Mouse (Mus musculus): ENCODE measurements around the gene Cyren.

The Cyren gene

DNA sequence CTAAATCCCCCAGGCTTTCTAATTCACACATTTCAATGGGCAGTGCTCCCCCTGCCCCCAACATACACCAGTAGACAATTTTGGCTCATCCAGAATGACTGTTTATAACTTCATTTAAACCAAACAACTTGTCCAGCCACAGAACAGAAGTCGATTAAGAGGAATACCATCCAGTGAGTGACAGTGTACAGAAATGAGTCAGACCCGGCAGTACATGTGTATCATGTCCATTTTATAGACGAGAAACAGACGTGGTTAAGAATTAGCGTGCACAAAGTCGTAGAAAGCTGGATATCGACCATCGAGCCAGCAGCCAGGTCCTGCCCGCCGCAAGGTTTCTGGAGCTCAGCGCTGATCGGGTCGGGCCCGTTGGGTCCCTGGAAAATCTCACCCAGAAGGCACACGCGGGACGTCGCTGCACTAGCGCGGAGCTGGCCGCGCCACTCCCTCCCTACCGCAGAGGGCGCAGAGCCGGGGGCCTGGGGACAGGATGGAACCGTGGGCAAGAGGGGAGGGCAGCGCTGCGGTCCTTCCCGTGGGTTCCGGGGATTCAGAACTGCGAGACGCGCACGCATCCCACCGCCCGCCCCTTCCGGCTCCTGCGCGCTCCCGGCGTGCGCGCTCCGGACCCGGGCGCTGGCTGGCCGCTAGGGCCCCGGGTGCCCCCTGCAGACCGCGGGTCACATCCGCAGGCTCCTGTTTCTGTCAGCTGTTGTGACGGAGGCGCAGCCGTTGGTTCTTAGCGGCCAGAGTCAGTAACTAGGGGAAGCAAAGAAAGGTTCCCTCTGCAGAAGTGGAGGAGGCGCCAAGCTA is at the start of gene Cyren:
Gene Cyren, minus strand, starts transcription at position 552 of the 813 bp plus-strand sequence.
- peak; percentile 92 to 94 for DNase-seq (ENCODE audit: low spot score in 2 of 2)

- no peak for DNase-seq (ENCODE audit: low spot score in 2 of 2)
Measured at GRCm38 (mm10) chr6:34927594-34927993, 49.7 kb upstream of the Cyren start.

DNA sequence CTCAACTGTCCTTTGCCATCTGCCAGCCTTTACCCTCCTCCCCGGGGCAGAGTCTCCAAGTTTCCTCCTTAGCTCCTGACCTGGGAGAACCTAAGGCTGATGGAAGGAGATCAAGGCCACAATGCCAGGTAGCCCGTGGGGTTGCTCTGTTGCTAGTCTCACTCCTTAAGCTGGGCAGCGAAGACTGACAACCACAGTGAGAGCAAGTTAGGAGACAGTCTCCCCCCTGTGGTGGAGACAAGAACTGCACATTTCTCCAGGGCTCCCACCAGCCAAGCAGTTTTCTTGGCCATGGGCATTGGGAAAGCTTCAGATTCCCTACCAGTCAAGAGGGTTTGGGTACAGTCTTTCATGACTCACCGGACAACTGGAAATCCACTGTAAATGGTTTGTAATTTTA is 49.3 kb upstream of the Cyren start:
- peak; percentile 54 to 77 for DNase-seq (ENCODE audit: low spot score in 2 of 2)

DNA sequence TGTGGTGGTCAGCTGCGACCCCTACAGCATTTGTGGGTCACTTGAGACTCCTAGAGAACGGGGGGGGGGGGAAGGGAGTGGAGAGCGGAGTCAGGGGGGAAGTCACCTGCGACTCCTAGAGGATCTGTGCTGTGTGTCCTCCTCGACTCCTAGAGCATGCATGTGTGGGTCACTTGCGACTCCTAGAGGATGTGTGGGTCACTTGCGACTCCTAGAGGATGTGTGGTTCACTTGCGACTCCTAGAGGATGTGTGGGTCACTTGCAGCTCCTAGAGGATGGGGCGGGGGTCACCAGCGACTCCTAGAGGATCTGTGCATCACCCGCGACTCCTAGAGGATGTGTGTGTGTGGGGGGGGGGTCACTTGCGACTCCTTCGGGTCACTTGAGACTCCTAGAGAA is 44.1 kb upstream of the Cyren start:
- no peak for DNase-seq (ENCODE audit: low spot score in 2 of 2)

DNA sequence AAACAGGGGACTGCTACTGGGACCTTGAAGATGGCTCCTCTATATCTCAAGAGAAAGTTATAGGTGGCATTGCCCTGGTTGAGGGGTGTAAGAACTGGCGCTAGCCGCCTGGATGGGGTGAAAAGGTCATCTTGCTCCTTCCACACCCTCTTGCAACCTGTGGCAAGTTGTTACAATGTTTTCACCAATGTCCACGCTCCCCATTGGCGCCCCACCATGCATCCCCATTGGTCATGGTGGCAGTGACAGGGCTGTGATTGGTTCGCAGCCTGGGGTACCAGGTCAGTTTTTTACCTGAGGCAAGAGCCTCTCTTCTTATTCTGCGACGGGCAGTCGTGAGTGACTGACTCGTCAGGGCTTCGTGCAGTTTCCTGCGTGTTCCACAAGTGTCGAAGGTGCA is 42.8 kb upstream of the Cyren start:
- no peak for DNase-seq (ENCODE audit: low spot score in 2 of 2)

DNA sequence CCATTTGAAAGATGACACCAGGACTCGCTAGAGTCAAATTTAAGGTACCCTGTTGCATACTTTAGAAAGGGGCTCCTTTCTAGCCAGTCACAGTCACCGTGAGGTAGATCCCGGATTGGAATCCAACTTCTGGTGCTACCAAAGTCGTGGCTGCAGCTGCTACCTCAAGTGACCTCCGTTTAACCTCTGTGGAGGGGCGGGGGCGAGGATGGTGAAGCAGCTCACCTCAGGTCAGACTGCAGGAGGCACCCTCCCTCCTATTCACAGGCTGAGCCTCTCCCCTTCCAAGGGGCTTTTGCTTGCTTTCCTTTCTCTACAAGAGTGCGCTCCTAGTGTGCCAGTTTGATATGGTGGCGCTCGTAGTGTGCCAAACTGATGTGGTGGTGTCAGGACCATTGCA is 42.1 kb upstream of the Cyren start, which contains the start of gene Stra8:
Gene Stra8, plus strand, starts transcription at position 208 of the 400 bp plus-strand sequence.
- DNase-seq (ENCODE audit: low spot score in 2 of 2): no peak

GRCm38 (mm10) chr6:34919146-34919545 is 41.3 kb upstream of the Cyren start:
- no peak for DNase-seq (ENCODE audit: low spot score in 2 of 2)

DNA sequence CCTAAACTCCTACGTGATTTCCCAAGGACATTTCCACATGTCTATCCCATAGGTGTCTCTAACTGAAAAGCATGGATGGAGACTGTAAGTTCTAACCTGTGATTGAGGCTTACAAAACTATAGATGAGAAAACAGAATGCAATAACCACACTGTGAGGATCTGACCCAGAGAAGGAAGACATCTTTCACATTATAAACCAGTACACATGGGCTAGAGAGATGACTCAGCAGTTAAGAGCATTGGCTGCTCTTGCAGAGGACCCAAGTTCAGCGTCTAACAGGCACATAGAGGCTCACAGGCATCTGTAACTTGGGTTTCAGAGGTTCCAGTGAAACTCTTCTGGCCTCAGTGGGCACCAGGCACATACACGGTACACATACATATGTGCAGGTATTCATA is 36.6 kb upstream of the Cyren start:
- no peak for DNase-seq (ENCODE audit: low spot score in 2 of 2)

GRCm38 (mm10) chr6:34913341-34914040 is 35.6 kb upstream of the Cyren start:
- DNase-seq (ENCODE audit: low spot score in 2 of 2): no peak

- DNase-seq (ENCODE audit: low spot score in 2 of 2): peak; percentile 88 to 97
Measured at GRCm38 (mm10) chr6:34910371-34911219, 32.7 kb upstream of the Cyren start, which contains the start of gene Wdr91. TSS of gene Wdr91 (minus strand) at chr6:34910876.

DNA sequence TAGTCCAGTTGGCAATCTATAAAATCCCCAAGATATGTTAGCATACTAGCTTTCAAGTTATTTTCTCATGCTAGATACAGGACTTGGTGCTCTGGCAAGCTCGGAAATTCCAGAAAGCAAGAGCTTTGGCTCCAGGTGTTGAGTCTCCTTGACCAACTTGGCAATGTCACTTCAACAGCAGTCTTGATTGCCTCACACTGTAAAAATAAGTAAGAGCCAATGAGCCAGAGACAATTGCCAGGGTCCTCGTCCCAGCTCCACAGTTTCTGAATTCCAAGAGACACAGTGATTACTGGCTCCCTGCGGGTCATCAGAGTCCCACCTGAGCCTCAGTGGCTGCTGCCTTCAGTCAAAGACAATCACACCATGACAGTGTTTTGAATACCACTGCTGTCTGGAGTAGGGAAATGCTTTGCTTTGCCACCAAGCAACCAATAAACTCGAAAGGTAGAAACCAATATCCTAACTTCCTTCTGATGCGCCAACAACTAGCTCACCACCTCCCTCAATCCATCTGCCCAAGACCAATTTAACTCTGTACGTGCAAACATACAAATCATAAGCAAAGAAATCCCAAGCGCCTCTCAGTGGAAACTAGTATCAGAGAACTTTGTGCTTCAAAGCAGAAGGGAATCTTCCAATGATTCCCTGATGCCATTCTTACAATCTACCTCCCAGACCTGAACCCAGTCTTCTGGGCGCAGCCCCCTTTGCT is 31.9 kb upstream of the Cyren start:
- DNase-seq (ENCODE audit: low spot score in 2 of 2): no peak

DNA sequence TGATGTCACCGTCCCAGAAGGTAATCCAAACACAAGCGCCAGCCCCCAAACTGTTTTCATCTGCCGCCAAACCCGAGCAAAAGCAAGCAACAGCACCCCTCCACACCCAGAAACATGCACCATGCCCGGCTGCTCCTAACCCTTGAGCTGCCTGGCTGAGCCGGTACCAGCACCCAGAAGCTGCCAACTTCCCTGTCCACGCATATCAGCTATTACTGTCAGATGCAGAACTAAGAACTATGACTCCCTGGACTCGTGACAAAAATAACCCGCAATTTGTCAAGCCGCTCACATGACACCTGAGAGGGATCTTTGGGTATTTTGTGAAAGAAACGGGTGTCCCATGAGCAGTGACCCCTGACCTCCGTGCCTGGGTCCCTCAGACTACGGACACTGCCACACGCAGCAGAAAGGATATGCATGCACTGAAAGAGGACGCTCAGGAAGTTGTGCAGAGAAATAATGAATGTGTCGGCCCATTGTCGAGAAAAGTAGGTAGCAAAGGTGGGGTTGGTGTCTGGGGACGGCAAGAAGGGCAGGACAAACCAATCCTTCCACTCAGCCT is 29.9 kb upstream of the Cyren start:
- no peak for DNase-seq (ENCODE audit: low spot score in 2 of 2)

DNA sequence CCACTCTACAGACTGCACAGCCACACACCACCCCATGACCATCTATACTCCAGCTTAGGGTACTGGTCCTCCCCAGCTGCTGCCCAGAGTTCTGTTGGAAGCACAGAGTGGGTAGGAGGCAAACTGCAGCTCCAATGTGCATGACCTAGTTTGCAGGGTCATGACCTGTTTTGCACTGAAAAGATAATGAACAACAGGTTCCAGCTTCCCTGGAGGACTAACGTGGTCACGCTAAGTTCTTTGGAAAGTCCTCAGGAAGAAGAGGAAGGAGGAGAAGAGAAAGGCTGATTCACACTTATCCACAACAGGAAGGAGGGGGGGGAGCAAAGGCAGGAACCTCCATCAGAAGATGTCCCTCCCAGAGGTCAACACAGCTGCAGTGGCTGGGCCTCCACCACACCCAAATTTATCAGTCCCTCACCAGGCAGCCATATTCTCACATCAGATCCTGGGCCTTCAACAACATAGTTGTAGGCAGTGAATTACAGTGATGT is 29.3 kb upstream of the Cyren start:
- DNase-seq (ENCODE audit: low spot score in 2 of 2): no peak

GRCm38 (mm10) chr6:34906661-34907060 is 28.8 kb upstream of the Cyren start:
- DNase-seq (ENCODE audit: low spot score in 2 of 2): no peak

- DNase-seq (ENCODE audit: low spot score in 2 of 2): no peak
Measured at GRCm38 (mm10) chr6:34906125-34906524, 28.3 kb upstream of the Cyren start.

DNA sequence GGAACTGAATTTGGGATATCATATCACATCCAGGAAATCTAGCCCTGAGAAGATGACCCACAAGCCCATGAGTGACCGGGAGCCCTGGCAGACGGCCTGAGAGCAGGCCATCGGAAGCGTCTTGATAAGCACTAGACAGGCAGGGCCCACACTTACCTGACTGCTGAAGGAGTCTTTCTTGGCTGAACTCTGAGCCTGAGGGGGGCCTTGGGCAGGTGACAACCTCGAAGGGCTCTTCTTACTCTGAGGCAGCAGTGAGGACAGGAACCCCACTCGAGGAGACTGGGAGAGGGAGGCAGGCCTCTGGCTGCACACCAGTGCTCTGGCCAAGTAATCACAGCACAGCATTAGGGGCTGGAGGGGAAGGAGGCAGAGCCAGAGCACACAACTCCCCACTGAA is 26.5 kb upstream of the Cyren start:
- DNase-seq (ENCODE audit: low spot score in 2 of 2): no peak

DNA sequence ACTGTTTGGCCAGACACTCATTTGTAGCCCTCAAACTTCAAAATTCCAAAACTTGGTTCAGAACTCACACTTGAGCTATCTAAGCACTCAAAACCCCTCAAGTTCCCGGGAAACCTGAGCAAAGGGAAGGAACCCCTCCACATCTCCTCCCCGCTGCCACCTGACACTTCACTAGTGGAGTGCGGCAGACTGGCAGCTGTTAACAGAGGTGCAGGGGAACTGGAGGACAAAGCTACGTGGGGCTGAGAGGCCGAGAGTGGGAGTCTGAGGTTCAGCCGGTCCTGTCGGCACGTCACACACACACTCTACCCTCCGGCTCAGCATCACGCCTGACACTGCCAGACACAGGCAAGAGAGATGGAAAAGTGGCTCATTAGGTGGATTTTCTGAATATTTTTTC is 26.0 kb upstream of the Cyren start:
- DNase-seq (ENCODE audit: low spot score in 2 of 2): no peak

GRCm38 (mm10) chr6:34903441-34903840 is 25.6 kb upstream of the Cyren start:
- no peak for DNase-seq (ENCODE audit: low spot score in 2 of 2)

- no peak for DNase-seq (ENCODE audit: low spot score in 2 of 2)
Measured at GRCm38 (mm10) chr6:34902578-34902977, 24.7 kb upstream of the Cyren start.

DNA sequence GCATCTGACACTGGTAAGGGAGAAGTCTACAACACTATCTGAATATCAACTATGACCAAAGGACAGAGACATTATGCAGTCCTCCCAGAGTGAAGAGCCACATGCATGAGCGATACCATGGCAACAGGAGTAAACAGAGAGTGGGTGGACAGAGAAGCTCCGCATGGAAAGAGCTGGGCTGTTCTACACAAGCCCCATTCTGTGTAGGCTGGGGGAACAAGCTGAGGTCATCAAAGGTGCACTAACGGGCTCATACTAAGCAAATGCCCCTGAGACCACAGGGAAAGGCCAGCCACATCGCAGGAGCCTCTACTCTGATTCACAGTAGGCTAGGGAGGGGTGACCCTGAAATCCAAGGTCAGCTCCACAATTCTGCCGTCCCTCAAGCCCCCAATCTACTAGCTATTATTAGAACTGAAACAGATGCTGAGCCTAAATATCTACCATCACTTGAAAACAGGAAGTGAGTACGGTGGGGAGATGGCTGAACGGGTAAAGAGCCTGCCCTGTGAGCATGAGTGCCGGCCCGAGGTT is 24.1 kb upstream of the Cyren start:
- DNase-seq (ENCODE audit: low spot score in 2 of 2): no peak

GRCm38 (mm10) chr6:34900990-34901389 is 23.1 kb upstream of the Cyren start:
- DNase-seq (ENCODE audit: low spot score in 2 of 2): no peak

All from thymus, postnatal 10 days (tissue).